Mouse (Mus musculus) forebrain, embryonic 12.5 days (tissue): ENCODE measurements around the gene Tgfbr3. TPM values are rescaled to one million over a fixed set of nuclear protein-coding genes. Genes with fewer than 3 reads are reported as not detected.
A peak's percentile ranks its signal among the peaks of the same experiment; 100 is the strongest.

Experiments
- ATAC-seq: fragments of 200-750 bp; cut with Nextera tagmentation; 2 replicates; pipeline ENCODE4 v1.8.0; 2017; ENCODE audit warnings: moderate TSS enrichment; ENCODE audit not compliant: low FRiP score
- H3K27ac ChIP-seq: fragments of 300-500 bp; sonication (generic); 2 replicates; pipeline ENCODE4 v1.5.1; 2016; ENCODE audit warnings: mild to moderate bottlenecking
- H3K27me3 ChIP-seq: fragments of 300-500 bp; sonication (generic); 2 replicates; pipeline ENCODE4 v1.6.1; 2016; ENCODE audit warnings: mild to moderate bottlenecking
- H3K36me3 ChIP-seq: fragments of 300-500 bp; sonication (generic); replicated peaks from 2 replicates; pipeline ENCODE4 v1.6.1; 2016; ENCODE audit warnings: mild to moderate bottlenecking
- H3K4me1 ChIP-seq: fragments of 300-500 bp; sonication (generic); 2 replicates; pipeline ENCODE4 v1.6.1; 2016
- H3K4me2 ChIP-seq: fragments of 300-500 bp; sonication (generic); 2 replicates; pipeline ENCODE4 v1.6.1; 2016; ENCODE audit warnings: mild to moderate bottlenecking, moderate library complexity
- H3K4me3 ChIP-seq: fragments of 300-500 bp; sonication (generic); replicated peaks from 2 replicates; pipeline ENCODE4 v1.5.1; 2016; ENCODE audit warnings: mild to moderate bottlenecking
- H3K9ac ChIP-seq: fragments of 300-500 bp; sonication (generic); 2 replicates; pipeline ENCODE4 v1.6.1; 2016; ENCODE audit warnings: mild to moderate bottlenecking
- H3K9me3 ChIP-seq: fragments of 300-500 bp; sonication (generic); 2 replicates; pipeline ENCODE4 v1.6.1; 2016
- WGBS: fragments of 180-500 bp; shearing (Covaris S2); methylation state at CpG from one replicate; pipeline ENCODE4 v1.1.7; 2016; 5-methylcytosine and 5-hydroxymethylcytosine counted together
- polyA plus RNA-seq: library from polyadenylated mRNA; unstranded; fragments of >200 nt; fragmentation: Nextera tagmentation; extraction: Ambion mirVana; gene quantifications from 2 replicates; pipeline ENCODE4 v1.2.1, GENCODE M21; 2016

Tgfbr3 gene
- polyA plus RNA-seq, 1 experiment from 2014 or later = 5.7 TPM

DNA sequence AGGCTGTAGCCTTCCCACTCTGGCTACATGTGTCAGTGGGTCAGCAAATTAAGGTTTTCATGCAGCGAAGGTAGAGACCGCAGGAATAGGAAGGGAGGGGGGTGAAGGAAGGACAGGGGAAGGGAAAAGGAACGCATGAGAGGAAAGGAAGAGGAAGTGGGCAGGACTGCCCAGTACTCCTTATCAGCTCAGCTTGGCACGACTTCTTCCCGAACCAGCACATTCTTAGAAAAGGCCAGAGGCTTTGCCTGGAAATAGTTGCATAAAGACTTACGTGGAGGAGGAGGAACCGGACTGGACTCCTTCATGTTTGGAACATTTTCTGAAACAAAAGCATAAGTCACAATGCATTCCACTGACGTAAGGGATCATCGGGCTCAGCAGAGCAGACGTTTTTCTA, 168.3 kb downstream of the Tgfbr3 start:
- peaks cover 10% of the 10 kb centered on the region; the same call in 1 of the 2 replicates for H3K4me1 ChIP-seq
- H3K27me3 ChIP-seq = no peaks in the 10 kb centered on the region
- no peak overlapping the region for H3K4me2 ChIP-seq
- no peaks in the 10 kb centered on the region for H3K36me3 ChIP-seq
- H3K9ac ChIP-seq = no peak overlapping the region
- ATAC-seq = no peak
- no peaks in the 10 kb centered on the region for H3K9me3 ChIP-seq
- H3K4me3 ChIP-seq = no peak overlapping the region
- H3K27ac ChIP-seq = no peak overlapping the region
- 79% methylated on average over 10 of the region's 10 CpGs for WGBS

DNA sequence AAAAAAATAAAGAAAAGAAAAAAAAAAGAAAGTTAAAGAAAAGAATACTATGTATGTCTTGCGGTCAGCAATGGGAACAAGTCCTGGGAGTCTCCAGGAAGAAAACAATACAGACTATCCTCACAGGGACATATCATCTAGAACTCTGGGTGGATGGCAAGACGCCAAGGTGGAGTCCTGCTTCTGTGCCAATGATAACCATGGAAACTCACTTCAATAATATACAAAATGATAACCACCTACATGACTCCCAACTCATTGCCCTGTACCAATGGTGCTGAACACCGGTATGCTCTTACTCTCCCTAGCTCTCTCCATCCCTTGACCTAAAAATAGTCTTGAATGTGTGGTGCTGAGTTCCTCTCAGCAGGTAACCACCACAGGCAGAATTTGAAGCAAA, 168.8 kb downstream of the Tgfbr3 start:
- ATAC-seq = no peak
- Histone ChIP-seq H3K4me2 (no peak overlapping the region), H3K4me3 (no peak overlapping the region), H3K27me3 (no peaks in the 10 kb centered on the region), H3K27ac (no peak overlapping the region), H3K36me3 (no peaks in the 10 kb centered on the region), H3K9me3 (no peaks in the 10 kb centered on the region), H3K4me1 (peaks cover 9% of the 10 kb centered on the region; the same call in 1 of the 2 replicates), H3K9ac (no peak overlapping the region)
- 92% methylated on average over 3 of the region's 3 CpGs for WGBS

DNA sequence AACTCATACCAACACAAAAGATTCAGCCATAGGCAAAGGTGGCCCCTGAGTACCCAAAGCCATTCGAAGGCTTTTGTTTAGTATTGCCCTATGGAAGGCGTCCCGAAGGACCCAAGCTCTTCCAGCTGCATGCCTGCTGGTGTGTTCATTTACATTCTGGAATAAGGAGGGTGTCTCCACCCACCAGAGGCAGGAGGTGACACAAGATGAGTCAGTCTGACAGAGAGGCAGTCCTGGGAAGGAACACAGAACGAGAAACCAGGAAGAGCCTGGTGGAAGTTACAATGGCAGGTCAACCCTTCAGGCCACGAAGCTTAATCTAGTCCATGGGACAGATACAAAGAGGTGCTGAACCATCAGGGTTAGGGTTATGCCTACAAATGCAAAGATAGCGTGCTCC, 169.5 kb downstream of the Tgfbr3 start:
- H3K4me2 ChIP-seq = no peak overlapping the region
- H3K27me3 ChIP-seq = no peaks in the 10 kb centered on the region
- H3K9me3 ChIP-seq = no peaks in the 10 kb centered on the region
- H3K9ac ChIP-seq = no peak overlapping the region
- 0 out of 2 replicates have a peak, but pooled peaks cover 3% of the 10 kb centered on the region for H3K4me1 ChIP-seq
- ATAC-seq = no peak
- 69% methylated on average over 6 of the region's 6 CpGs for WGBS
- no peak overlapping the region for H3K4me3 ChIP-seq
- no peaks in the 10 kb centered on the region for H3K36me3 ChIP-seq
- no peak overlapping the region for H3K27ac ChIP-seq

DNA sequence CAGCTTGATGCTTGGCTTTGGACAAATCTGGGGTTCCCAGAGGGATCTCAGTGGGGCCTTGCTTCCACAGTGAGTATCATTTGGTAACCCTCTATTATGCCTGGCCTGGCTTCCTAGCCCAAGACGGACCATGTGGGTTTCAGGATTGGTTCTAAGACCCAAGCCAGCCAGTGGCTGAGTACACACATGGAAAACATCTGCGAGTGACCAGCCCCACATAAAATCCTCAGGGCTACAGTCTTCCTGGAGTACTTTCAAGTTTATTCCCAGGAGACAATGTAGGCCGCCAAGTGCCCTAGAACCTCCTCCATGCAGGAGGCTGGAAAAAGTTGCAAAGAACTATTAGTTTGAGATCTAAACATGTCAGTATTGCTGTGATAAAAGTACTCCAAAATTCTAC, 172.6 kb downstream of the Tgfbr3 start:
- WGBS = 89% methylated on average over 3 of the region's 3 CpGs
- no peak for ATAC-seq
- no peaks in the 10 kb centered on the region for H3K36me3 ChIP-seq

DNA sequence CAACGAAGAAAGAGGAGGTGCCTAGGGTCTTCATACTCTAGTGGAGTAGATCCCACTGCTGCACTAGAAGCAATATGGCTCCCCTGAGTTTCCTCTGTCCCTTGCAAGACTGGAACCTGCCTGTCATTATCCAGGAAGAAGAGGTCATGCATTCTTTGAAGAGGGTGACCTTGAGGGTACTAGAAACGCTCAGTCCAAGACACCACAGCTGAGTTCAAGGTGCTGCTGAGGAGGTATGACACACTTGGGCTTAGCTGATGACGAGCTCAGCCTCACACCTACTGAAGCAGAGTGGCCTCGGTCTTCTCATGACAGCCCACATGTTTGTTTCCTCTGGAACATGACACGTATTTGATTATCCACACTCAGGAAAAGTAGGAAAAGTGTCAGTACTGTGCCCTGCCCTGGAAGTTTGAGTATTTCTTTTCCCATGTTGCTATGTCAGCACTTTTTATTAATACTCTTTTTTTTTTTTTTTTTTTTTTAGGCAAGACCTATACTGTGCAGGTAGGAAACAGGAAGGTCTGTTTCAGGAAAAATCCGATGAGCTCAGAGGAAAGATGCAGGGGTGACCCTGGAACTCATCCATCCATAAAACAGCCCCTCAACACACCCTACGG, 176.7 kb downstream of the Tgfbr3 start:
- no peaks in the 10 kb centered on the region for H3K9me3 ChIP-seq
- H3K4me2 ChIP-seq = no peak overlapping the region
- H3K27ac ChIP-seq = no peak overlapping the region
- no peak for ATAC-seq
- H3K4me1 ChIP-seq = peaks cover 18% of the 10 kb centered on the region
- WGBS = 82% methylated on average over 7 of the region's 7 CpGs
- no peak overlapping the region for H3K9ac ChIP-seq
- no peaks in the 10 kb centered on the region for H3K36me3 ChIP-seq
- H3K27me3 ChIP-seq = no peaks in the 10 kb centered on the region
- no peak overlapping the region for H3K4me3 ChIP-seq

More for the DNA sequence above, 172.6 kb downstream of the Tgfbr3 start:
- no peak overlapping the region for H3K9ac ChIP-seq
- no peak overlapping the region for H3K4me3 ChIP-seq
- 0 out of 2 replicates have a peak, but pooled peaks cover 3% of the 10 kb centered on the region for H3K4me1 ChIP-seq
- no peak overlapping the region for H3K27ac ChIP-seq
- H3K9me3 ChIP-seq = no peaks in the 10 kb centered on the region
- no peak overlapping the region for H3K4me2 ChIP-seq
- no peaks in the 10 kb centered on the region for H3K27me3 ChIP-seq

DNA sequence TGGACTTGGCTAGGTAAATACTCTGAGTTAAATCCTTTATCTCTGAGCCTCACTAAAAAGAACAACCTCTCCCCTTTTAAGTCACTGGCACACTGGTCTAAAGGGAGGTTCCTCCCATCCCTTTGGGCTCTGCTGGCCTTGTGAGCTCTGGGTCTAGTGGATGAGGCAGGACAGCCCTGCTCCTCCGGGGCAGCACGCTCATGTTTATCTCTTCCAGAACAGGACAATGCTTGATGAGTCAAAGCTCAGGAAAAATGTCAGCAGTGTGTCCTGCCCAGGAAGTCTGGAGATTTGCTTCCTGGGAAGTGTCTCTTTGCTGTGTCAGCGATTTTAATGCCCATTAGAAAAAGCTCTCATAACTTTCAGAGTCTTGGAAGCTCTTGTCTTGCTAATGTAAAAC, 177.6 kb downstream of the Tgfbr3 start:
- Histone ChIP-seq H3K27me3 (no peaks in the 10 kb centered on the region), H3K4me1 (peaks cover 21% of the 10 kb centered on the region), H3K27ac (no peak overlapping the region), H3K4me3 (no peak overlapping the region), H3K4me2 (no peak overlapping the region), H3K9me3 (no peaks in the 10 kb centered on the region), H3K9ac (no peak overlapping the region), H3K36me3 (no peaks in the 10 kb centered on the region)
- WGBS = 75% methylated on average over 3 of the region's 3 CpGs
- ATAC-seq = no peak

DNA sequence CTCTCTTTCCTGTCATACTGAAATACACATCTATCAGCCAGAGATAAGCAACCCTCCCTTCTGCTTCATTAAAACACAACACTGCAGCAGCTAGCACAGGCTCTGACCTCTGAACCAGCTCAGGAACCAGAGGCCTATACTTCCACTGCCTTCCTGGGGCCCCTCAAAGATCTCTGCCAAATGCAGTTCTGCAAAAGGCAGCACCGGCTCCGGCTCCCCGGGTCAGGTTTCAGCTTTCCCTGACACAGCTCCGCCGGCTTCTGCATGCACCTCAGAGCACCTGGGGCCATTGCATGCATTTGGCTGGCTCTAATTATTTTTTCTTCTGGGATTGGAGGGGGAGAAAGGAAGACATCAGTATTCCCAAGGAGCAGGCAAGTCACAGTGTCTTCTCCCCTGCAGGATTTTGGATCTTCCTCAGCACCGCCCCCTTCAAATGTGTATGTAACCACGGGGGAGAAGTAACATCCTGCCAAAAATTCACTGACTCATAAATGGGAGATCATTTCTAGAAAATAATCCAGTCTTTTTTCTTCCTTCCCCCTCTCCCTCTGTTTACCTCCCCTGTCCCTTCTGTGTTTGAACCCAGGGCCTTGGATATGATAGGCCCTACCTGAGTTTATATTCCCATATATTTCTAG, 178.4 kb downstream of the Tgfbr3 start:
- Histone ChIP-seq H3K4me3 (no peak overlapping the region), H3K27me3 (no peaks in the 10 kb centered on the region), H3K4me2 (no peak overlapping the region), H3K4me1 (peaks cover 22% of the 10 kb centered on the region), H3K27ac (0 out of 2 replicates have a peak overlapping the region, but pooled peaks have one; percentile 46), H3K9ac (0 out of 2 replicates have a peak overlapping the region, but pooled peaks have one; percentile 1), H3K36me3 (no peaks in the 10 kb centered on the region), H3K9me3 (no peaks in the 10 kb centered on the region)
- no peak for ATAC-seq
- WGBS = 26% methylated on average over 7 of the region's 7 CpGs

DNA sequence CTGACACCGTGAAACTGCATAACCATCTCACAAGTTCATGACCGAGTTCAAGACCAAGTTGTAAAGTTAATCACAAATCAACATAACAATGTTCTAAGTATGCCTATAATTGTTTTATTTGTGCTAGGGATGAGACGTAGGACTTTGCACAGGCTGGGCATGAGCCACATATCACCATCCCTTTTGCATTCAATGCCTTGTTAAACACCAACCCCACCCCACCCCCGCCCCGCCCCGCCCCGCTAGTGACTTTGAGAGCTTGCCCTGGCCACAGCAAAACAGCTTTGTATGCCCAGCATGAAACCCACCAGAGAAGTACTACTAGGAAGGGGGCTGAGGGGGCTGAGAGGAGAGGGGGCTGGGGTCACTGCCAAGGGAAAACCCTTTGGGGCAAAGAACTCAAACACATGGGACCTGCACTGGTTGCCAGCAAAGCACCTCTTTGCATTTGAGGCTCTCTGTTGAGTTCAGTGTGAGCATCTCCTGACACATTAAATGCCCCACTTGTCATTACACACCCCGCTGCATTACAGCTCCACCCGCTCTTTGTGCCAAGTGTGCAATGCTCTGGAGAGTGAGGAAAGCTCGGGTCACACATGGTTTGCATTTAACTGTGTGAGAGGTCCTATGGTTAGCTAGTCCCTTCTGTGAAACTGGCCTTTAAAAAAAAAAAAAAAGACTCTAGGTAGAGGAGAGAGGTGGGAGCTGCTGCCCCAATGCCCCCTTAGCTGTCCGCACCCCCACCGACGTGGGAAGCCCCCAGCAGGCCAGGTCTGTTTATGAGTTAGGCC, 179.1 kb downstream of the Tgfbr3 start:
- Histone ChIP-seq H3K4me3 (no peak overlapping the region), H3K4me1 (peaks cover 22% of the 10 kb centered on the region), H3K9ac (0 out of 2 replicates have a peak overlapping the region, but pooled peaks have one; percentile 1), H3K9me3 (no peaks in the 10 kb centered on the region), H3K27me3 (no peaks in the 10 kb centered on the region), H3K27ac (0 out of 2 replicates have a peak overlapping the region, but pooled peaks have one; percentile 46), H3K4me2 (no peak overlapping the region), H3K36me3 (no peaks in the 10 kb centered on the region)
- 62% methylated on average over 13 of the region's 13 CpGs for WGBS
- ATAC-seq = 0 out of 2 replicates have a peak, but pooled peaks have one; percentile 36

DNA sequence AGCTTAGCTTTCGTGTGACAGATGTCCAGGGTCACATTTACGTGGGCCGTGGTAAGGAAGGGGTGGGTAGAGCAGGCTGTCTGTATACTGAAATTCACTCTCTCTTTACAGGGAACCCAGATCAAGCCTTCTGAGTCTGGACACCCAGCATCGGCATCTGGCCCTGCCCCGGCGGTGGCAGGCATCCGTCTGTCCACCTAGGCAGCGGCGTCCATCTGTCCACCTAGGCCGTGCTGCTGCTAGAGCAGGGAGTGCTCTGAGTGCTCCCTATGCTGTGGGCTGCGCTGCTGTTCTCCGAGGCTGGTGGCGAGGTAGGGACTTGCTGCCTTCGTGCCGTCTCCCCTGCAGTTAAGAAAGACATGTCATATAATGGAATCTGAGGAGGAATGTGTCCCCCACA, 180.0 kb downstream of the Tgfbr3 start:
- 66% methylated on average over 15 of the region's 15 CpGs for WGBS
- H3K9ac ChIP-seq = no peak overlapping the region
- no peaks in the 10 kb centered on the region for H3K9me3 ChIP-seq
- no peak overlapping the region for H3K4me3 ChIP-seq
- no peak overlapping the region for H3K4me2 ChIP-seq
- peaks cover 22% of the 10 kb centered on the region for H3K4me1 ChIP-seq
- ATAC-seq = no peak
- no peaks in the 10 kb centered on the region for H3K27me3 ChIP-seq
- H3K36me3 ChIP-seq = no peaks in the 10 kb centered on the region
- no peak overlapping the region for H3K27ac ChIP-seq

DNA sequence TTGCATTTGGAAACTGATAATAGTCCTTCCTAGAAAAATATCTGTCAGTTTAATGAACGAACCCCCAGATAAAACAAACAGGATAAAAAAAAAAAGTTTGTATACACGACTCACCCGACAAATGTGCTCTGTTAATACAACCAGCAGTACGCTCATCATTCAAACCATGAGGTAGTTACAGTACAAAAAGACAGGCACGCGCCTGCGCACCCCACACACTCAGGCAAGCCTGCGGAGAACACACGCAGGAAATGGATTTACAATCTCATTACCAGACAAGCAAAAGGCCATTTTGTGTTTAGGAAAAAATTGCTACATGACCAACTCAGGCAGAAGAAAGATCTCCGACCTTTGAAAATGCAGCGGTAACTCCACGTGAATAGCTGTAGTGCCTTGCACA, 182.6 kb downstream of the Tgfbr3 start:
- no peak overlapping the region for H3K4me2 ChIP-seq
- no peak overlapping the region for H3K4me3 ChIP-seq
- no peaks in the 10 kb centered on the region for H3K27me3 ChIP-seq
- no peak for ATAC-seq
- H3K9me3 ChIP-seq = no peaks in the 10 kb centered on the region
- peaks cover 22% of the 10 kb centered on the region for H3K4me1 ChIP-seq
- WGBS = 77% methylated on average over 12 of the region's 12 CpGs
- H3K9ac ChIP-seq = no peak overlapping the region
- no peak overlapping the region for H3K27ac ChIP-seq
- no peaks in the 10 kb centered on the region for H3K36me3 ChIP-seq

DNA sequence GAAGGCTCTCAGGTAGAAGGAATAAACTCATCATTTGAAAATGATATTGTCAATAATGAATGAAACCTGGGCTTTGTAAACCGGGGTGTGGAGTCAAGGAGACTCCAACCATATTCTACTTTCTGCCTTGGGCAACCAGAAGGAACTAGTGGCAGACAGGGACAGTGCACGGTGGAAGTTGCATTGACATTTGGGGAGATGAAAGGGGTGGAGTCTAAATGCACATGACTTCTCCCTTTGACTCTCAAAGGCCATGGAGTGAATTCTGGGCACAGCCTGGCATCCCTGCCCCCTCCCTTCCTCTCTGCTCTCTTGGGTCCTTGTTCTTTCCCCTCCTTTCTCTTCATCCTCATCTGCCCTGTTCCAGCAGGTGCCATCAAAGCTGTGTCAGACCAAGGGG, 183.3 kb downstream of the Tgfbr3 start:
- ATAC-seq = no peak
- Histone ChIP-seq H3K4me3 (no peak overlapping the region), H3K4me2 (no peak overlapping the region), H3K27me3 (no peaks in the 10 kb centered on the region), H3K27ac (no peak overlapping the region), H3K9ac (no peak overlapping the region), H3K9me3 (no peaks in the 10 kb centered on the region), H3K36me3 (no peaks in the 10 kb centered on the region), H3K4me1 (peaks cover 20% of the 10 kb centered on the region)
- 84% methylated on average over 2 of the region's 2 CpGs for WGBS

DNA sequence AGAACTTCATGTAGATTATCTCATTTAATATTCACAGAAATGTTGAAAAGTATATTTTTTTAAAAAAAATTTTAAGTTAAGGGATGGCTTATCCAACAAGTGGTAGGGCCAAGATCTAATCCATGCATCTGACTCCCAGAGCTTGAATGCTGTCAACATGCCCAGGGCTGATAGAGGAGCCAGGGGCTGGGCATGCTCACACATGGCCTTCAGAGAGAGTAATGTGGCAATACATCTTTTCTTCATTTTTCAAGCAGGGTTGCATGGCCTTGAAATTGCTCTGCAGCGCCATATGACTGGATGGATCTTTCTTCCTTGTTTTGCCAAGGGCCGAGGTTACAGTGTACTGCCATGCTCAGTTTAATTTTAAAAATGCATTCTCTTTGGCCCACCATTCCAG, 185.8 kb downstream of the Tgfbr3 start:
- H3K4me3 ChIP-seq = no peak overlapping the region
- no peaks in the 10 kb centered on the region for H3K27me3 ChIP-seq
- H3K9ac ChIP-seq = no peak overlapping the region

More for the DNA sequence above, 185.8 kb downstream of the Tgfbr3 start:
- 93% methylated on average over 2 of the region's 2 CpGs for WGBS
- H3K27ac ChIP-seq = no peak overlapping the region
- no peak overlapping the region for H3K4me2 ChIP-seq
- no peak for ATAC-seq
- H3K36me3 ChIP-seq = no peaks in the 10 kb centered on the region
- no peaks in the 10 kb centered on the region for H3K9me3 ChIP-seq
- H3K4me1 ChIP-seq = peaks cover 10% of the 10 kb centered on the region; the same call in 1 of the 2 replicates
